Mouse (Mus musculus) erythroid progenitor cell, adult 5-6 weeks (primary cell): ENCODE measurements at regions not wholly inside any gene's neighbourhood (a gene's known extent, or its start where the extent isn't known, plus 50 kb on each side); places are given as distances from the start of the nearest gene placed in this dataset.

ENCODE experiments used
- ATAC-seq: replicated peaks from 2 replicates; pipeline ENCODE4 v1.8.0; 2016; ENCODE audit warnings: moderate number of reproducible peaks, mild to moderate bottlenecking, moderate TSS enrichment, inconsistent platforms; ENCODE audit not compliant: poor library complexity, low FRiP score, severe bottlenecking

DNA sequence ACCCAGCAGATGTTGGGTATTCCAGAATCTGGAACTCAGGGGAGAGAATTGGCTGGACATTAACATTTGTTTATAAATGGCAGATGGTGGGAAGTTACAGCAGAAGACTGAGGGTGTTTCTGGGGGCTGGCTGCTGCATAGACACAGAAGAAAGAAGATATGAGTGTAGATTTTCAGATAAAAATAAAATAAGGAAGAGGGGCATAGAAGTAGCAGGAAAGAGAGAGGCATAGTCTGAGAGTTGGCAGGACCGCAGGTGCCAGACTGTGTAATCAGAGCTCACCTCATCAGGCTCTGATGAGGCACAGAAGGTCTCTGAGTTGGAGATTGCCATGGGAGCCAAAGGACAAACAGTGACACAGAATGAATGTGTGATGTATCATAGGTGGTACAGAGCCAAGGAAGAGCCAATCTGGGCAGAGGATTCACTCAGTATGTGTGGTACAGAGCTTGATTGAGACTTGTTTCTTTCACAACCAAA lies 2912.9 kb upstream of the Lrrc6 start:
- no peak for ATAC-seq

DNA sequence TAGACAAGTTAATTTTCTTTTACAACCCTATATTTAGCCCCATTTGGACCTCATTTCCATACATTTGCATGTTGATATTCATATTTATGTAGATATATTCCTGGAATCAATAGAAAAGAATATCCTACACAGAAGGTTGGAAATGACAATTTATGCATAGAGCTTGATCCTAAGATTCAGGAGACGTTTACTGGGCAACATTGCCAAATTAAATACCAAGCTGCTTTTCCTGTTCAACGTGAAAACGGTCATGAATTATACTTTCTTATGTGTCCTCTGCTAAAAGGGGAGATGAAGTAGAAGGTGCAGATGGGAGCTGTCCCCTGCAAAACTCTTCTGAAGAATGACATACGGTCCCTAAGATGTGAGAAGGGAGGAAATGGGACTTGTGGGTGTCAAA lies 2888.9 kb upstream of the Lrrc6 start:
- ATAC-seq, result no peak

DNA sequence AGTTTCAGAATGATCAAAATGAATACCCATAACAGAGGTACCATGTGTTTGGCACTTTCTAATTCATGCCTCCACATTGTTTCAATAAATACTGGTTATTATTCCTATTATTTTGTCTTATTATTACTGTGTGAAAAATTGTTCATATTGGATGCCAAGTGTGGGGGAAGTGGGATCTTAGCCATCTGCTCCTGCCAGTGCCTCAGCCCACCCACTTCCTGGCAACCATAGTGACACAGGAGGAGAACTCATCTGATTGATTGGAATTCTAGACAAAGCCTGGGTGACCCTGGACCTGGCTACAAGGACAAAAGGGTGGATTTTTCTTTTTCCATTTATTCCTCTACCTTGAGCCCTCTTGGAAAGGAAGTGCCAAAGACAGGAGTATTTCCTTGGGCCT lies 2886.8 kb upstream of the Lrrc6 start:
- ATAC-seq, result no peak

DNA sequence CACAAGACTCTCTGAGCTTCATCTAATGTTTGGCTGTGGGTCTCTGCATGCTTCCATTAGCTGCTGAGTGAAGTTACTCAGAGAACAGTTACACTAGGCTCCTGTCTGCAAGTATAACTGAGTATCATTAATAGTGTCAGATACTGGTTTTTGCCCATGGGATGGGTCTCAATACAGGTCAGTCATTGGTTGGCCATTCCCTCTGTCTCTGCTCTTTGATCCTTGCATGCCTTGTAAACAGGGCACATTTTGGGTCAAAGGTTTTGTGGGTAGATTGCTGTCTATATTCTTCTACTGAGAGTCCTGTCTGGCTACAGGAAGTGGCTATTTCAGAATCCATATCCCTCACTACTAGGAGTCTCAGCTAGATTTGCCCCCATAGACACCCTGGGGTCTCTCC lies 2864.7 kb upstream of the Lrrc6 start:
- no peak for ATAC-seq

DNA sequence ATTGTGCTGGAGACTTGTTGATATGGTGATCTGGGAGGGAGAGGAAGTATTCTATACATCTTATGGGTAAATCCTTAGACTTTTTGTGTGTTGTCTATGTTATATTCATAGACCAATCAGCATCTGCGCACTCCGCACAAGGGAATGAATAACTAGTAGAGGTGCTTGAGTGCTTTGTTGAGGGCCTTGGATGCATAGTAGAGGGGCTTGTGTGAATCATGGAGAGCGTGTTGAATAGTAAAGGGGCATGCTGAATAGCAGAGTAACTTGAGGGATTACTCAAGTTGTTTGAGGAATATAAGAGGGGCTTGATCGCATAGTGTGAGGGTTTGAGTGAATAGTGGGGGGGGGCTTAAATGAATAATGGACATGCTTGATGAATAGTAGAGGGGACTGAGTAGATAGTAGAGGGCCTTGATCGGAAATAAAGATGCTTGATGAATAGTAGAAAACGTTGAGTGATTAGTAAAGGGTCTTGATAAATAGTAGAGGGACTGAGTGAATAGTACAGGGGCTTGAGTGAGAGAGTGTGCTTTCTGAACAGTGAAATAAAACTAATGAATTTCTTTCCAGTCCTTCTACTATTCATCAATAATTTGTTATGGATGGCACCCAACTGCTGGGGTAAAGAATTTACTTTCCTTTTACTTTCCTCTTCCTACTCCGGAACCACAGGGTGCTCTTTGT lies 2849.5 kb upstream of the Lrrc6 start:
- no peak for ATAC-seq

DNA sequence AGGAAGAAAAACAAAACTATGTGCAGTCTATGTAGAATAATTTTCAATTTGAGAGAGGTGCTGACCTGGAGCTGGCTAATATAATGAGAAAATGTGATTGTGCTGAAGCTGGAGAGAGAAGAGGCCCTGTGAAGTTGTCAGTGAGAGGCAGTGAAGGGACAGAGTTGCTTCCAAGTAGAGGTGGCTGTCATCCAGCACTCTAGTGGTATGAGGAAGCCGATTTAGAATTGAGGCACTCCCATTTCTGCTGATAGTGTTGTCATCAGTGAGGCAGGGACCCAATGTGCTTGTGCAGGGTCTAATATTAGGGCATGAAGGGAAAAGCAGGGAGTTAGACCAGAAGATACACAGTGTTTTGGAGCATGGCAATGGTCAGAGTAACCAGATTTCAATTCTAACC lies 2845.4 kb upstream of the Lrrc6 start:
- no peak for ATAC-seq

DNA sequence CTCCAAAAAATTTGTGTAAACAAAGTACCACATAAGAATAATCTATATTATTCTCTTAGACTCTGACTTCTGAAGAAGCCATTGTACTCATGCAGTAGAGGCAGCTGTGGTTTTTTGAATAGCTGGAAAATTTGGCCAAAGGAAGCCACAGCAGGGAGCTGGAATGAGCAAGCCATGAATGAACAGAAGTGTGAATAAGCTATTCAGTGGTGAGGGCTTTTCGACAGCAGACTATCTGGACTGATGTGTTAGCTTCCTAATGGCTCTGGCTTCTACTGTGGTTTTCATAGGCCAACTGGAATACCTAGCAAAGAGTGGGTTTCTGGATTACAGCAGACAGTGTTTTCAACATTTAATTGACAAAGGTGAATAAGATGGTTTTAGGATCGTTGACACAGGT lies 2842.0 kb upstream of the Lrrc6 start:
- ATAC-seq, result no peak

DNA sequence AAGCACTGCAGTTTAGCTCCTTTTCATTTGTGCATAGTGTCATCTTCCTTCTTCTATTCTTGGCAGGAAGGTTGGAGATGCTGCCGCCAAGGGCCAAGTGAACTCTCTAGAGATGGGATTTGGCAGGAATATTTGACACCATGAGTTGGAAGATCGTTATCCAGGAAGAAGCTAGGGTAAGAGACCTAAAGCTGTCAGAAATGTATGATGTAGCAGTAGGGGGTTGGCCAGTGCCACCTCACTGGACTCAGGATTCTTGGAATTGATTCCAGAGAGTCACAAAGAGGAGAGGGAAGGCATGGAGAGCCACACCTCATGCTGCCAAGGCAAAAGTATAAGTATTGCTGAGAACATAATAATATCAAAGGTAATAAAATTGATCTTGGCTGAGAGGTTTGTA lies 2835.8 kb upstream of the Lrrc6 start:
- ATAC-seq, result no peak

DNA sequence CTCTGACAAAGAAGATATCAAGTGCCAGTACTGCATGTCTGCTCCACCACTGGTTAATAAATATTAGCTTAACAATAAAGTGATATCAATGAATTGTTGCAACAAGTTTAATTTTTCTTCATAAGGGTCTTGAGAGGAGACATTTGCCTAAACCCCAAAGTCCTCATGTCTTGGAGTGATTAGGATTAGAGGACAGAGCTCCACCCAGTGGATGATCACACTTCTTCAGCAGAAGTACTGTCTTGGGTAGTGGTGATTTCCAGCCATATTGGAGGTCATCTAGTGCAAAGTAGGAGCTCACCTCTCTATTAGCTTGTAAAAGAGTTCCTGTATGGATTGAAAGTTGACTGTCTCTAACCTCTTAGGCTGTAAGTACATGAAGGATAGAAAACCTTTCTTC lies 2825.8 kb upstream of the Lrrc6 start:
- ATAC-seq, result no peak

DNA sequence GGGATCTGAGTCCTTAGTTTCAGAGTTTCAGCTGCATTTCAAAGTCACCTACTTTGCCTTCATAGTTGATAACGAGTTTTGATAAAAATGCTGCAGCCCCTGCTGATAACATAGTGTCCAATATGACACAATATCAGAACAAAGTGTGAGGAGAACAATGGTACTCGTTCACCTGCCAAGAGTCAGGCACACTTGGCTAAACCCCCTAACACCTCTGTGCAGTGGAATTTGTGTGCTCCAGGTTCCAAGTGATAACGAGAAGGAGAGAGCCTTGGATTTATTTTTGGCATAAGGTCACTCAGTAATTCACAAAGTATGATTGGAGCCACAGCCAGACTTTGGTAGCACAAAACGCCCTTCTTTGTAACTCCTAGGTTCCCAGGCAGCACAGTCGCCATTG lies 2802.4 kb upstream of the Lrrc6 start:
- ATAC-seq, result no peak

DNA sequence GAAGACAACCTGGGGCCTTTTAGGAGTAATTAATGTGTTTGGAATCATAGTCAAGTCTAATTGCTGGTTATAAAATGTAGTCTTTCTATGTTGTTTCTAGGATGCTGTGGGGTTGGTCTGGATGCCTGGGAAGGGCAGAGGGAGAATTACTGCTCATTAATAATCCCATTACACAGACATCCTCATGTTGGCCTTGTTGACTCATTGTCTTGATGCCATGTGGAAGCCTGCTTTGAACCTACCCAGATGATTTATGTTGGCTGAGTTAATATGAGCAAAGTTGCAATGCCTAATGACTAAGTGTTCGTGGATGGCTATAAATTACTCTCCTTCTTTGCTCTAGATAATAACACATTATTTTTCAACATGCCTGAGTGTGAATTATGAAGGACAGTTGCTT lies 2790.6 kb upstream of the Lrrc6 start:
- ATAC-seq, result no peak

DNA sequence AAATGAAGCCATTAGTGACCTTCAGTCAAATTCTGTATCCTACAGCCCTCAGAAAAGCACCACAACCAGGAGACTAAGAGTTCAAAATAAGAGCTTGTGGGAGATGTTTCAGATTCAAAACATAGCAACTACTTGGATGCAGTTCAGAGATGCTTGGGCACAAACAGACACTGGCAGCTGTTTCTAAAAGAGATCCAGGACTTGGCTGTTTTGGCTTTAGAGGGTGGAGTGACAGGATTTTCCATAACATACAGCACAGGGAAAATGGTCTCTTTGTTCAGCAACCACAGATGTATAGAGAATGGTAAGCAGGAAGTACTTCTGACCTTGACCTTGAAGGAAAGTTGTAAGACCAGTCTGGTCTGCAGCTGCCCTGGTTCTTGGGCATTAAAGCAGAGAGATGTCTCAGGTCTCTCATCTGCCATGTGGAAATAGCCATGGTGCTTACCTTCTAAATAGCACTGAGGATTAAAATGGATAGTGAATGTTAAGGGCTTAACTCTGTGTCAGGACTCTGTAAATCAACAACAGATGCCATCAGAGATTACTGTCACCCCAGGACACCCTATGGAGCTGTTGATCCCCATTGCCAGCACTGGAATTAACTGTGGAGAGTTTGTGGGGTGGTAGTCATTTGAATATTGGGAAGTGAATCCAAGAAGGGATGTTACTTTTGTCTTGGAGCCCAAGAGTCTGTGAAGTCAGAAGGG lies 2775.0 kb upstream of the Lrrc6 start:
- no peak for ATAC-seq

DNA sequence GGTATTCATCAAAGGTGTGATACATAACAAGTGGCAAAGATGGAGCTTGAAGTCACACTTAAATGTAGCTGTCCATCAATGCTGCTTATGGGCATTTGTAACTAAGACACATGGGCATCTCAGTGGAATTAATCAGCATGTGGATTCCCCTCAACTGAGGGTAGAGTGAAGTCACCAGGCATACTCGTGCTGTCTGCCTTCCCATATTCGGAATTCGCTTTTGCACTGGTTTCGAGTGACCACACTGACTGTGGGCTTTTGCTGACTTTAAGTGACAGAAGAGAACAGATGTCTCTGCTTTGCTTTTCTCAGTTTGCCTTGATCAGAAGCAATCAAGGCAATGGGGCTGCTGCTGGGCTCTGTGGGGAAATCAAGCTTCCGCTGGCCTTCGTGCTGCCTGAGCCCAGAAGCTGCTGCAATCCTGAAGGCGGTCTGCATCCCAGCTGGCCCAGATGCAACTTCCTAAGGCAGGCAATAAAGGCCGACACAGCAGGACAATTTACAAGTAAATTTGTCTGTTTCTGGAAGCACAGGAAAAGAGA lies 2773.6 kb upstream of the Lrrc6 start:
- no peak for ATAC-seq

DNA sequence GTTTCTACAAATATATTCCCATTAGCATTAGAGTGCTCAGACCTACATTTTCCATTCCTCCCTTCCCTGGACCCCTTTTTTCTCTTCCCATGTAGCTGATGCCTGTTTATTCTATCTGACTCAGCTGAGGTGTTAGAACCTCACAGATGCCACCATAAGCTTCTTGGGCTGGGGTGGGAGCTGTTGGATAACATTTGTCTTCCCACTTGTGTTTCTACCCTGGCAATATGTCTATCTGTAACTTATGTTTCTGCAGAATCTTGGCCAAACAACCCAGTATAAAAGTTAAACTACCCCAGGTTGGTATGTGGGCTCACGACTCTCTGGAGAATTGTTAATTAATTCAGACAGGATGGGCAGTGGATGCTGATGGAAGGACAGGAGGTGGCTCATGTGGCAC lies 2772.8 kb upstream of the Lrrc6 start:
- no peak for ATAC-seq

DNA sequence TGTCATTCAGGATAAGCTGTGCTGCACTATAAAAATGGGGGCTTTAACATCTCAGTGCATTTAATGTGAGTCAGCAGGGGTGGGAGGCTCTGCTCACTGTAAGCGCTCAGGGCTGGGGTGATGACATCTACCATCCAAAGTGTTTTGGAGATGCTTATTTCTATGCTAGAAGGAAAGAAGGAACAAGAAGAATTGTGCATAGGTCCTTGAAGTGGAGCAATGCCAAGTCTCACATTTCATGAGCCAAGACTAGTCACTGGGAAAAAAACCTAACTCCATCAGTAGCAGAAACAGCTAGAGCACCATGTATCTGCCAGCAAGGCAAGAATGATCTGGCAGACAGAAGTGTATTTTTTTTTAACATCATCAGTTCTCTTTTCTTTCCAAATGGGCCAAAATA lies 2761.2 kb upstream of the Lrrc6 start:
- ATAC-seq, result no peak

DNA sequence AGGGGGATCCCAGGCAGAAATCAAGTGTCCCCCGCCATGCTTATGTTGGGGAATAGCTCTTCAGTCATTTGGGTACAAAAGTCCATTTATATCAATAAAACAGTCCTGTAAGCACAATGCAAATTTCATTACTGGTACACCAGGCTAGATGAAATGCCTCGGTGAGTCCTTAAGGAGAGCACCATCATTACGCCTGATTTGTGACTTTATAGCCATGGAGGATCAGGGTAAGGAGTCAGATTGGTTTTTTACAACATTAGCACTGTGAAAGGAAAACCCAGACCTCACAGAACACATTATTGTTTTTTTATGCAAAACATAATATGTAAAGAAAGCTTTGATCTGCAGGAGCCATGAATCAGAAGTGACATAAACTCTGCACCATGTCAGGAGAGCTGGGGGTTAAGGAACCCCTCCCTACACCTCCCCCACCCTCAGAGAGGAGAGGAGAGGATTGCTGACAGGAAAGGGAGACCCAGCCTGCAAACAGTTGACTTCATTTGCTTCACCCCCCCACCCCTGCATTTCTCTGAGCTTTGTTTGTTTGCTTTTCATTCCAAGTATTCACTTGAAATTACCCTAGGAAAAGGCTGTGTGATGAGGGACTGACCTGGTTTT lies 2756.6 kb upstream of the Lrrc6 start:
- ATAC-seq, result no peak

DNA sequence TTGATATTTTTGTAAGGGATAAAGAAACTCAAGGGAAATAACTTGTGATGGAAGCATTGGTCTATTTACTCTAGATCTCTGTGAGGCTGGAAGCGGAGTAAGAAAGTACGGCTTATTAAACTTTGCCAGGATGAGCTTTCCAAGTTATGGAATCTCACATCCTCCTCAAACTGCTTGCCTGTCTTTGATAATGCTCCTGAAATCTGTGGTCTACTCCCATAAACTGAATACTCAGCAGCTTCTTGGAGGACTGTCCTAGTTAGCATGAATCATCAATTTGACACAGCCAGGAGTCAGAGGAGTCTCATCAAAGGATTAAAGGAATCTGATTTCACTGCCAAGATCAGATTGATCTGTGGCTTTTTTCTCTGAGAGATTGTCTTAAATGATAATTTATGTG lies 2753.0 kb upstream of the Lrrc6 start:
- ATAC-seq, result no peak

DNA sequence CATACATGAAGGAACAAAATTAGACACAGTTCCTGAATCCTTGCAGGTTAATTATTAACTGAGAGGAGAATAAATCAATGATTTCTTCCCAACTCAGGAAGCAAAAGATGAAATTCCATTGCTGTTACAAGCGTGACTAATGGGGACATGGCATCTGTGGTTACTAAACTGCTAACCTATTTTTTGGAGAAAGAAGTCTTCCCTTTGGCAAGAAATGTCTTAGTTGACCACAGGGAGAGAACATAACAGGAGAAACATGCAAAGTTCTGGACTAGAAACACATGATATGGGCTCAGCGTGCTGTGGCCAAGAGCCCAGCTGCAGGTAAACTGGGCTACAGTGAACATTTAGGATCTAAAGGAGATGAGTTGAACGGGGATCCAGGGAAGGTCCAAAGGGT lies 2751.4 kb upstream of the Lrrc6 start:
- ATAC-seq, result no peak

DNA sequence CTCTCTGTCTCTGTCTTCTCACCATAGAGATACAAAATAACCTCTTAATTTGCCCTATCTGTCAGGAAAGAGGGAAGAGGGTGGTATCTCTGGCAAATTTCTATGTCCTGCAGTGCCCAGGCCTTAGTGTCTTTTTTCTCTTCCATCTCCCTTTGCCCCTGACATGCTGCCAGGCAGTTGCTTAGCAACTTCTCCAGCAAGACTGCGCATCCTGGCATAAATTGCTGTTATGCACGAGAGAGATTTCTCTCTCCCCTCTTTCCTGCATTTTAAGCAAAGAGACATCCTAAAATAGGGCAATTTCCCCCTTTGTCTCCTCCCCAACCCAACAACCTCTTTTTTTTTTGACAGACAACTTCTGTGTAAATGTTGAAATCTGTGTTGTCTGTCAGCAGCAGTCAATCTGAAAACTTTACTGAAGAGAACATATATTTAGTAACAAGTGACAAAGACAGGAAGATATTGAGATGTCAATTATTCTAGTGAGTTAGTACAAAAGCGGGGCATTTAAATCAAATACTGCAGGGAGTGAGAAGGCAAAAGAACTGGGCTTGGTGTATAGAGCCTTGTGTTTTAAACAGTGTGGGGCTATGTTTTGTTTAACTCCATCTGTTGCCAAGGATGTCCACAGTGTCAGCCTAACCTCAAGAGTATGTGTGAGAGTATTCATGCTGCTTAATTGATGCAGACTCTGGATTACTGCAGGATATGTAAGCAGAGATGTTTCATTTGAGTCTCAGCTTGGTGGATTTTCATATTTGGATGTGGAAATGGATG lies 2745.7 kb upstream of the Lrrc6 start:
- no peak for ATAC-seq

DNA sequence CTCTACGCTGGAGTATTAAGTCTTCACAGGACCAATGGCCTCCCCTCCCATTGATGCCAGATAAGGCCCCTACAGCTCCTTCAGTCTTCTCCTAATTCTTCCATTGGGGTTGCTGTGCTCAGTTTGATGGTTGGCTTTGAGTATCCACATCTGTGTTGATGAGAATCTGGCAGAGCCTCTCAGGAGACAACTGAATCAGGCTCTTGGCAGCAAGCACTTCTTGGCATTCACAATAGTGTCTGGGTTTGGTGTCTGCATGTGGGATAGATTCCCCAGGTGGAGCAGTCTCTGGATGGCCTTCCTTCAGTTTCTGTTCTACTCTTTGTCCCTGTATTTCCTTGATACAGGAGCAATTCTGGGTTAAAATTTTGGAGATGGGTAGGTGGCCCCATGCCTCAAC lies 2734.6 kb upstream of the Lrrc6 start:
- no peak for ATAC-seq
